Mouse (Mus musculus) embryonic facial prominence, embryonic 11.5 days (tissue): Measurements from ENCODE around the gene Rsph1. TPM values are rescaled to one million over a fixed set of nuclear protein-coding genes. Genes with fewer than 3 reads are reported as not detected.

Experiments used
- ATAC-seq: fragments of 200-750 bp; cut with Nextera tagmentation; replicated peaks from 2 replicates; pipeline ENCODE4 v1.8.0; 2017; ENCODE audit warnings: low read depth; ENCODE audit not compliant: insufficient number of reproducible peaks, low FRiP score, low TSS enrichment
- DNase-seq: peaks from one replicate; pipeline ENCODE4 v3.0.0-alpha.2; 2015; ENCODE audit warnings: low spot score
- H3K27ac ChIP-seq: fragments of 300-500 bp; sonication (generic); replicated peaks from 2 replicates; pipeline ENCODE4 v1.5.1; 2014; ENCODE audit warnings: mild to moderate bottlenecking, low read depth, low read length, control low read depth
- H3K27me3 ChIP-seq: fragments of 300-500 bp; sonication (generic); 2 replicates; pipeline ENCODE4 v1.6.1; 2014; ENCODE audit warnings: mild to moderate bottlenecking, low read length, moderate library complexity, mixed read lengths; ENCODE audit not compliant: control insufficient read depth, insufficient read depth
- H3K36me3 ChIP-seq: fragments of 300-500 bp; sonication (generic); replicated peaks from 2 replicates; pipeline ENCODE4 v1.6.1; 2014; ENCODE audit warnings: low read depth, mild to moderate bottlenecking, low read length, moderate library complexity, mixed read lengths; ENCODE audit not compliant: control insufficient read depth, insufficient read depth
- H3K4me1 ChIP-seq: fragments of 300-500 bp; sonication (generic); 2 replicates; pipeline ENCODE4 v1.6.1; 2014; ENCODE audit warnings: low read length, mixed read lengths; ENCODE audit not compliant: control insufficient read depth, insufficient read depth
- H3K4me2 ChIP-seq: fragments of 300-500 bp; sonication (generic); 2 replicates; pipeline ENCODE4 v1.6.1; 2014; ENCODE audit warnings: low read depth, mild to moderate bottlenecking, control low read depth, low read length, moderate library complexity
- H3K4me3 ChIP-seq: fragments of 300-500 bp; sonication (generic); 2 replicates; pipeline ENCODE4 v1.5.1; 2014; ENCODE audit warnings: low read depth, low read length, control low read depth
- H3K9ac ChIP-seq: fragments of 300-500 bp; sonication (generic); replicated peaks from 2 replicates; pipeline ENCODE4 v1.6.1; 2014; ENCODE audit warnings: mild to moderate bottlenecking, control low read depth, low read length
- H3K9me3 ChIP-seq: fragments of 300-500 bp; sonication (generic); replicated peaks from 2 replicates; pipeline ENCODE4 v1.6.1; 2016; ENCODE audit warnings: mild to moderate bottlenecking, low read length, inconsistent platforms, mixed read lengths; ENCODE audit not compliant: control insufficient read depth
- WGBS: fragments of 180-500 bp; shearing (Covaris S2); extraction: QIAGEN DNeasy Blood & Tissue Kit; methylation state at CpG from one replicate; pipeline ENCODE4 v1.1.7; 2014; 5-methylcytosine and 5-hydroxymethylcytosine counted together
- polyA plus RNA-seq: library from polyadenylated mRNA; unstranded; fragments of >200 nt; fragmentation: Nextera tagmentation; extraction: Ambion mirVana; gene quantifications from 2 replicates; pipeline ENCODE4 v1.2.1, GENCODE M21; 2014

The Rsph1 gene
- polyA plus RNA-seq, 1 experiment from 2014 or later: 0.76 TPM

DNA sequence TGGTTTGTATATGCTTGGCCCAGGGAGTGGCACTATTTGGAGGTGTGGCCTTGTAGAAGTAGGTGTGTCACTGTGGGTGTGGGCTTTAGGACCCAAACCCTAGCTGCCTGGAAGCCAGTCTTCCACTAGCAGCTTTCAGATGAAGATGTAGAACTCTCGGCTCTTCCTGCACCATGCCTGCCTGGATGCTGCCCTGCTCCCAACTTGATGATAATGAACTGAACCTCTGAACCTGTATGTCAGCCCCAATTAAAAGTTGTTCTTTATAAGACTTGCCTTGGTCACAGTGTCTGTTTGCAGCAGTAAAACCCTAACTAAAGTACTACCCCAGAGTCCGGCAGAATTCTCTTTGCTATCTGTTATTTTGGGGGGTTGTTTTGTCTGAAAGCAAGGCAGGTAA, 7.4 kb downstream of the Rsph1 start:
- ATAC-seq: no peak
- no peak overlapping the region for H3K4me2 ChIP-seq
- H3K9ac ChIP-seq: no peak overlapping the region
- H3K36me3 ChIP-seq: no peaks in the 10 kb centered on the region
- H3K27me3 ChIP-seq: no peaks in the 10 kb centered on the region
- no peaks in the 10 kb centered on the region for H3K9me3 ChIP-seq
- no peak overlapping the region for H3K27ac ChIP-seq
- no peaks in the 10 kb centered on the region for H3K4me1 ChIP-seq
- H3K4me3 ChIP-seq: no peak overlapping the region
- WGBS: 86% methylated on average over 2 of the region's 2 CpGs
- DNase-seq: no peak

GRCm38 (mm10) chr17:31268016-31268415, 9.2 kb downstream of the Rsph1 start:
- no peak overlapping the region for H3K9ac ChIP-seq
- no peaks in the 10 kb centered on the region for H3K4me1 ChIP-seq
- 85% methylated on average over 1 of the region's 1 CpGs for WGBS
- ATAC-seq (no peak), DNase-seq (no peak)
- H3K27me3 ChIP-seq: no peaks in the 10 kb centered on the region
- H3K36me3 ChIP-seq: no peaks in the 10 kb centered on the region
- no peak overlapping the region for H3K4me2 ChIP-seq
- no peaks in the 10 kb centered on the region for H3K9me3 ChIP-seq
- no peak overlapping the region for H3K27ac ChIP-seq
- no peak overlapping the region for H3K4me3 ChIP-seq

GRCm38 (mm10) chr17:31267603-31268002, 9.6 kb downstream of the Rsph1 start:
- H3K4me2 ChIP-seq: no peak overlapping the region
- H3K27me3 ChIP-seq: no peaks in the 10 kb centered on the region
- H3K4me1 ChIP-seq: no peaks in the 10 kb centered on the region
- no peak overlapping the region for H3K27ac ChIP-seq
- H3K36me3 ChIP-seq: no peaks in the 10 kb centered on the region
- DNase-seq (no peak), ATAC-seq (no peak)
- H3K4me3 ChIP-seq: no peak overlapping the region
- 77% methylated on average over 6 of the region's 6 CpGs for WGBS
- H3K9ac ChIP-seq: no peak overlapping the region
- no peaks in the 10 kb centered on the region for H3K9me3 ChIP-seq

- H3K4me1 ChIP-seq: no peaks in the 10 kb centered on the region
- H3K36me3 ChIP-seq: no peaks in the 10 kb centered on the region
- H3K9me3 ChIP-seq: no peaks in the 10 kb centered on the region
- H3K9ac ChIP-seq: no peak overlapping the region
- no peak overlapping the region for H3K4me2 ChIP-seq
- 69% methylated on average over 4 of the region's 4 CpGs for WGBS
- H3K27me3 ChIP-seq: no peaks in the 10 kb centered on the region
- H3K27ac ChIP-seq: no peak overlapping the region
- no peak overlapping the region for H3K4me3 ChIP-seq
- DNase-seq (no peak), ATAC-seq (no peak)
Observed at GRCm38 (mm10) chr17:31267138-31267537, 10.0 kb downstream of the Rsph1 start.

DNA sequence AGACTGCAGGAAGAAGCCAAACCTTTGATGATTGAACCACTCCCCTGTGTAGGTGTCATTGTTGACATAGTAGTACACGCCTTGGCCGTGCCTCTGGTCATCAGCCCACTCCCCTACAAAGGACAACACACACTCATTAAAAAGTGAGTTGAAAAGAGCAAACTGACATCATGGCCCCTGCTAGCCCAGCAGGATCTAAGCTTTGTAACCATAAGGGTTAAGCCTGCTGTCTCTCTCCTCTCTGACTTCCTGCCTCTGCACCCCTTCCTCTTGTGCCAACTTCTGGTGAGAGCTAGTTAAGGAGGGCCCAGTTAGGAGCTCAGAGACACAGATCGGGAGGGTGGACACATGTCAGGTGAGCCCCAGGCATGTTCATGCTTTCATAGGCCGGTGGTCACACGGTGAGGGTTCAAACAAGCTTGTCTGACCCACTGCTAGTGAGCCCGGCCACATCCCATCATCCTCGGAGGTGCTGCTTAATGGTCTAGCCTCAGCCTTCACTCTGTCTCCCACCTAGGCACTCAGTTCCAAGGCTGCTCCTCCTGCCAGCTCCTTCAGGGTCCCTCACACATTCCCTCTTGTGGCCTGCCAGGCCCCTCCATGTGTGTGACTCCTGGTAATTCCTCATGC, 10.7 kb downstream of the Rsph1 start:
- DNase-seq (no peak), ATAC-seq (no peak)
- no peak overlapping the region for H3K4me3 ChIP-seq
- H3K4me2 ChIP-seq: no peak overlapping the region
- no peaks in the 10 kb centered on the region for H3K9me3 ChIP-seq
- WGBS: 90% methylated on average over 7 of the region's 7 CpGs
- H3K27ac ChIP-seq: no peak overlapping the region
- no peak overlapping the region for H3K9ac ChIP-seq
- no peaks in the 10 kb centered on the region for H3K27me3 ChIP-seq
- H3K36me3 ChIP-seq: no peaks in the 10 kb centered on the region
- H3K4me1 ChIP-seq: no peaks in the 10 kb centered on the region

DNA sequence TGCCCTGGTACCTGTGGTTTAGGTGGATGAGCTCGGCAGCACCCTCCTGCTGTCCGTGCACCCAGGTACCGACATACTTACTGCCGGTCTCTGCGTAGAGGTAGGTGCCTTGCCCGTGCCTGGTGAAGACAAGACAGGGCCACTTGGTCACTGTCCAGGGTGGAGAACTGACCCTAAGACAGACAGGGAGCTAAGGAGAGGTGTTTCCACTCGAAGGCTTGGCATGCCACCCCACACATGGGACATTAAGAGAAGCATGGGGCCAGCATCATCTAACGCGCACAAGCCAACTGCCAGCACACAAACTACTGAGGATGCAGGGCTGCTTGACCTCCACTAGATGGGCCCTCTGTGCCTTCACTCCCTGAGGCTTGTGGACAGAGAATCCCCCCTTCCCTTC, 11.4 kb downstream of the Rsph1 start:
- WGBS: 92% methylated on average over 9 of the region's 9 CpGs
- Histone ChIP-seq H3K4me3 (no peak overlapping the region), H3K27me3 (no peaks in the 10 kb centered on the region), H3K9ac (no peak overlapping the region), H3K4me2 (no peak overlapping the region), H3K27ac (no peak overlapping the region), H3K36me3 (no peaks in the 10 kb centered on the region), H3K4me1 (no peaks in the 10 kb centered on the region), H3K9me3 (no peaks in the 10 kb centered on the region)
- ATAC-seq (no peak), DNase-seq (no peak)

- DNase-seq (peak; percentile 56), ATAC-seq (no peak)
- no peaks in the 10 kb centered on the region for H3K27me3 ChIP-seq
- no peak overlapping the region for H3K27ac ChIP-seq
- no peaks in the 10 kb centered on the region for H3K9me3 ChIP-seq
- no peaks in the 10 kb centered on the region for H3K4me1 ChIP-seq
- H3K4me3 ChIP-seq: no peak overlapping the region
- no peaks in the 10 kb centered on the region for H3K36me3 ChIP-seq
- whole genome bisulfite sequencing: 7% methylated on average over 3 of the region's 3 CpGs
- H3K4me2 ChIP-seq: no peak overlapping the region
- no peak overlapping the region for H3K9ac ChIP-seq
Observed at GRCm38 (mm10) chr17:31265171-31265572, 12.0 kb downstream of the Rsph1 start.

DNA sequence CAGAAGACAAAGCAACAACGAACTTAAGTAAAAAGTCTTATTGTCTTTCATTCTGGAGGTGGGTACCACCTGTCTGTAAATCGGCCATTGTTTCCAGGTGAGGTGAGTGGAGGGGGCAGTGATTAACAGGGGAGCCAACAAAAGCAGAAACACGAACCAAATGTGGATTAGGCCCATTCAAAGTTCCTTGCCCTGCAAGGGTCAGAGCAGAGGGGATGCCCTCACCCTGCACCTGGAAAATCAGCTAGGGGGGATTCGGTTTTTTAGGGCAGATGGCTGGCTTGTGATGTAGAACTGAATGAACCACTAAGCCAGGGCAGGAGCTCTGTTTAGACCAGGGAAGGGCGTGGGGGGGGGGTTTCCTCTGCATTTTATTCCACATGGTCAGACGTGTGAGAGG, 12.8 kb downstream of the Rsph1 start:
- H3K4me2 ChIP-seq: no peak overlapping the region
- H3K9ac ChIP-seq: no peak overlapping the region
- H3K9me3 ChIP-seq: no peaks in the 10 kb centered on the region
- H3K27ac ChIP-seq: no peak overlapping the region
- DNase-seq: no peak
- WGBS: 43% methylated on average over 6 of the region's 6 CpGs
- ATAC-seq: no peak
- no peaks in the 10 kb centered on the region for H3K27me3 ChIP-seq
- no peaks in the 10 kb centered on the region for H3K36me3 ChIP-seq
- no peak overlapping the region for H3K4me3 ChIP-seq
- H3K4me1 ChIP-seq: no peaks in the 10 kb centered on the region
